Mouse (Mus musculus): ENCODE data around the gene Camk1.

DNA sequence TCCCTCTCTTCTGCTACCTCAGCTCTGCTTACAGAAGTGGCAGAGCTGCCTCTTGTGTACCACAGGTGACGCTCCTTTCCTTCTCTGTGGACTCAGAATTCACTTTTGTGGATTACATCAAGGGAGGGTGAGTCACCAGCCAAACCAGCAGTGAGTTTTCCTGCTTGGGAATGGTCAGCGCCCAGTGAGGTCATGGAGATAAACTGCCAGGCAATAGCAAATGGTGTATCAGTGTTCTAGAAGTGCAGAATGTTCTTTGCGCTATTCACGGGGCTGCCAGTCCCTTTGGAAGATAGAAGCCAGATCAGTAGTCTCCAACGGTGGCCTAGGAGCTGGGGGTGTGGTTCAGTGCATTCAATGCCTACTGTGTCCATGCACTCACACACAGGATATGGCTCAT is 50.8 kb downstream of the Camk1 start:
- TF ChIP-seq CTCF (conservative IDR thresholded peaks at IDR 0.05 in 1 of 2, IDR thresholded peaks at IDR 0.05 in 1 of 2; ENCODE audit: low read depth in 2 of 2, low read length in 2 of 2): no peak
- TF ChIP-seq MXI1 (IDR thresholded peaks at IDR 0.05; ENCODE audit: low read depth, low read length): no peak
- no peak for TF ChIP-seq TCF12 (IDR thresholded peaks at IDR 0.05; ENCODE audit: low read depth, low read length)
- TF ChIP-seq MAX (IDR thresholded peaks at IDR 0.05; ENCODE audit: low read length): no peak
